Mouse (Mus musculus) splenic B cell, adult 2 months (primary cell): Measurements from ENCODE around the gene Arhgef3.

Source experiments
- DNase-seq: peaks from one replicate; pipeline ENCODE4 v3.0.0-alpha.2; 2011; ENCODE audit warnings: low read depth, low spot score
- H3K27me3 ChIP-seq: 2 replicates; pipeline ENCODE4 v1.6.1; 2012; ENCODE audit warnings: mild to moderate bottlenecking, low read length, moderate library complexity, mixed read lengths; ENCODE audit not compliant: control insufficient read depth, poor library complexity, insufficient read depth, severe bottlenecking
- H3K36me3 ChIP-seq: 2 replicates; pipeline ENCODE4 v1.6.1; 2012; ENCODE audit warnings: mild to moderate bottlenecking, low read length, moderate library complexity, mixed read lengths; ENCODE audit not compliant: control insufficient read depth, poor library complexity, insufficient read depth, severe bottlenecking

Arhgef3 gene

DNA sequence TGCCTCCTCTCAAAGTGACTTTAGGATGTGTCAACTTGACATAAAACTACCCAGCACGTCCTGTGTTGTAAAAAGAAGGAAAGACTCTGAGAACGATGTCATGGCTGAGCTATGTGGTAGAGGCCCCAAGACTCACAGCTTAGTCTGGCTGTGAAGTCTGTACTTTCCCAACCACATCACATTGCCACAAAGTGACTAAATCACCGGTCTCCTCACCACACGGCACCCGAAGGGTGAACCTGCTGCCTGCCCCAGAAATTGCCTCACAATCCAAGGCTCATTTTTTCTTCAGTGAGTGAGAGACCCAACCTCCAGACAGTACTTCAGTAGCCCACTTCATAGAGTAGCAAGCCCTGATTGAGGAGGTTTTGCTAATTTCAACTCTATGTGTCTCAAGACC is 226.8 kb downstream of the Arhgef3 start:
- H3K27me3 ChIP-seq, result no peaks in the 10 kb centered on the region
- DNase-seq, result no peak
- no peaks in the 10 kb centered on the region; the same call in 1 of the 2 replicates for H3K36me3 ChIP-seq

DNA sequence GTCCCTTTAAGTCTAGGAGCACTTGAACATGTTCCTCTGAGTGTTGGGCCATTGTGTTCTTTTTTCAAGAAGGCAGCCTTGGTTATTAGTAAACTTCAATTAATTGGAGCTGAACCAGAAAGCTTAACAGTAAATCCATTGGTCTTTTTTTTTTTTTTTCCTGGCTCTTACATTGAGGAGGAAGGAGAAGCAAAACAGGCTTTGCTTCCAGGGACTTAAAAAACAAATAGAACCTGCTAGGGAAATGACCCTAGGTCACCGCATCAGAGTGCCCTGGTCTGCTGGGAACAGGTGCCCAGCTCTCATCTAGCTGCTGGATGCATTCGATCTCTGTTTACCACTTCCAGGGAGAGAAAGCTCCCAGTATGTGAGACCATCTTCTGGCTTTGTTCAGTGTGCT is 227.8 kb downstream of the Arhgef3 start:
- Histone ChIP-seq H3K36me3 (peaks cover 2% of the 10 kb centered on the region; the same call in 1 of the 2 replicates), H3K27me3 (no peaks in the 10 kb centered on the region)
- no peak for DNase-seq

DNA sequence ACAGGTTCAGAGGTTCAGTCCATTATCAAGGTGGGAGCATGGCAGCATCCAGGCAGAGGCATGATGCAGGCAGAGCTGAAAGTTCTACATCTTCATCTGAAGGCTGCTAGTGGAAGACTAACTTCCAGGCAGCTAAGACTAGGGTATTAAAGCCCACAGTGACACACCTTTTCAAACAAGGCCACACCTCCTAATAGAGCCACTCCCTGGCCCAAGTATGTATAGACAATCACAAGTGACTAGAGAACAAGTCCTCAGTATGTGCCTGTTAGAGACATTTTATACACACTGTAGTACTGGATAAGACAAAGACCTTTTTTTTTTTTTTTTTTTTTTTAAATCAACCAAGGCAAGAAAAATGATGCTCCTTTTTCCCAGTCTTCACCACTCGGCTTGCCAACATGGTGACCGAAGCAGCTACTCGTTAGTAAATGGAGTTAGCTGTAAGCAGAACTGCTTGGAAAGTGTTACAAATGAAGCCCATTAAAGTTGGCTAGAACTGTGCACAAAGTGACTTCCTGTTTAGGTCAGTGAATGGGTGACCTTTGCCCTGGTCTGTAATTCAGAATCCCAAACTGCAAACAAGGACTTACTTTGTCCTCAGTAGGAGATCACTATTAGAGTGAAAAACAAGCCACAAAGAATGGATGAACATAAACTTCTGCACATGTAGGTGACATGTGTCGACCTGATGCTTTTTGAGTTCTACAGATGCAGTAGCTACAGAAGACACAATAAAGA is 229.7 kb downstream of the Arhgef3 start:
- Histone ChIP-seq H3K27me3 (no peaks in the 10 kb centered on the region), H3K36me3 (peaks cover 2% of the 10 kb centered on the region; the same call in 1 of the 2 replicates)
- DNase-seq, result no peak

DNA sequence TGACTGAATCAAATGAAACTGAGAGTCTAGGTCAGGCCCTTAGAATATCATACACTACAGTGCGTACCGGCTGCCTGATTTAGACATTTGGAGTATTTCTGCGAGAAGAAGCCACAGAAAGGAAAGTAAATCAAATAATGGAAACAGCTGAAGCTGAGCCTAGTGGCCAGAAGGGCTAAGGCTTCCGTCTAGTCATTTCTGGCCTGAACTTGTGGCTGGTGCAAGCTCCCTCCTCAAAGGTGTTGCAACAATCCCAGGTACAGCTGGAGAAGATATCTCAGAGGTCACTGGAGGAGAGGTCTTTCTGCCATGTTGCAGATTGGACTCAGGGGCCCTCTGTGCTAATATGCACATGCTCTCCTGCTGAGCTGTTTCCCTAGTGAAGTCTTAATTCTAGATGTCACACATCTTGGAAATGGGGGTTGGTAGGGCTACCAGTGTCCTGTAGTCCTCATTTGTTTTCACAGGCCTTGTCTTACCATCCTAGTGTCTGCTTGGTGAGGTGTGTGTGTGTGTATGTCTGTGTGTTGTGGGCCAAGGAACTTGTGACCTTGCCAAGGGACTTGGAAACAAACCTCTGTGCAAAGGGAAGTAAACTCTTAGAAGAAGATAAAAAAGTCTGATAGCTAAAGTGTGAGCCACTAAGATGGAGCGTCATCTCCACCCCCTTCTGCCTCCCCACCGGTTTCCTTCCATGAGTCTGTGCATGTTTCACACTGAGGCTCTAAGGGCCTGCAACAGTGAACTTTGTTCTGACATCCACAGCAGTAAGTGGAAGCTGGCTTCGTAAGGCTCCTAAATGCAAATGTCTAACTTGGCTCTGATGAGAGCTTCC is 230.6 kb downstream of the Arhgef3 start:
- DNase-seq, result no peak
- H3K27me3 ChIP-seq, result no peaks in the 10 kb centered on the region
- peaks cover 3% of the 10 kb centered on the region; the same call in 1 of the 2 replicates for H3K36me3 ChIP-seq

DNA sequence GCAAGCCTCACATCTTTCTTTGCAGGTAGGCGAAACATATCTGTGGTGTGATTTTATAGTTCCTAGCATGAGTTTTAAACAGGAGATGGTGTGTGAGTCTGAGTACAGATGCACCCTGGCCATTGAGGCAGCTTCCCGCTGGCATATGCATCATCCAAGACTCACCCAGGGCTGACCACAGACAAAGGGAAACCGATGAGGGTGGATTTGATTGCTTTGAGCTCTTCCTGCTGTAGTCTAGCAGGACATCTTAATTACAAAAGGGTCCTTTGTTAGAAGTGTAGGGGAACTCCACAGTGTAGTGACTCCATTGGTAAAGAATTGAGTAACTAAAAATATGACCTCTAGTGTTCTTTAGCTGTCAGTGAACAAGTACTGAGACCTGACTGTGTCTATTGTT is 232.5 kb downstream of the Arhgef3 start:
- Histone ChIP-seq H3K36me3 (peaks cover 3% of the 10 kb centered on the region; the same call in 1 of the 2 replicates), H3K27me3 (no peaks in the 10 kb centered on the region)
- no peak for DNase-seq

DNA sequence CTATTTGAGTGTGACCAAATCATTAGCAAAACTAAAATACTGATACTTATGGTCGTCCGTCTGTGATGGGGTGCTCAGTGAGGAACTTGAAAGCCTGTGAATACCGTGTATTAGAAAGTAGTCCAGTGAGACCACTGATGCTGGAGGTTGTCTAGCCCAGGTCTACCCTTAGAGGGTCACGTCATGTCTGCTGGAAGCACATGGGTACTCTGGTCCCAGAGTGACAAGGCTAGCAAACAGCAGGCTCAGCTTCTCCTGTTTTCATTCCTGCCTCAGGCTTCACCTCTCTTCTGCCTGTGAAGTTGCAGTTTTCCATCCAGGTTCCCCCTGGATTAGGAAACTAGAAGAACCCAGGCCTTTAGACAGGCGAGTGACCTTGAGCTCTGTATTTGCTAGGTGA is 233.0 kb downstream of the Arhgef3 start:
- Histone ChIP-seq H3K27me3 (no peaks in the 10 kb centered on the region), H3K36me3 (peaks cover 3% of the 10 kb centered on the region; the same call in 1 of the 2 replicates)
- DNase-seq, result no peak

DNA sequence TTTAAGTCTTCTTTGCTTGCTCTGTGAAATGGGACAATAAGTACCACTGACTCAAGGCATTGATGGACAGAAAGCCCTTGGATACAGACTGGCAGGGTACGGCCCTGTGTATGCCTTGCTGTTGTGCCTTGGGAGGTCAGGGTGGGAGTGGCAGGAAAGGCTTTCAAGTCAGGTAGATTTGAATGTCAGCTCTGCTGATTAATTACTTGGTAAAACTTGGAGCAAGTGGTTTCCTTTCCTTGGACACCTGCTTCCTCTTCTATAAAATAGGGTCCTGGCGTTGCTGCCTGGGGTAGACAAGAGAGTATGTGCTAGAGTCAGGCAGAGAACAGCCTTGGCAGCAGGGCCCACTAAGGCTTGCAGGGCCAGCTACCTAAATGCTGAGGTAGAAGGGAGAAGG is 233.4 kb downstream of the Arhgef3 start:
- DNase-seq, result no peak
- H3K27me3 ChIP-seq, result no peaks in the 10 kb centered on the region
- H3K36me3 ChIP-seq, result peaks cover 3% of the 10 kb centered on the region; the same call in 1 of the 2 replicates

DNA sequence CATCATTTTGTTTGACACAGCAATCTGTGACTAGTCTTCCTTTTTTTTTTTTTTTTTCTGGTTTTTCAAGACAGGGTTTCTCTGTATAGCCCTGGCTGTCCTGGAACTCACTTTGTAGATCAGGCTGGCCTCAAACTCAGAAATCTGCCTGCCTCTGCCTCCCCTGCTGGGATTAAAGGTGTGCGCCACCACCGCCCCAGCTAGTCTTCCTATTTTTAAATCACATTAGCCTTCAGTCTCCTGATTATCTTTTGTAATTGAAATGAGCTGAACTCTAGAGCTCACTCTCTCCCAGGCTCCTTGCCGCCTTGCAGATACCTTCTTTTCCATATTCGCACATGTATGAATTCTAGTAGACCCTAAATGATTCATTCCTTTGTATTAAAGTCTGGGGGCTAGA is 234.0 kb downstream of the Arhgef3 start:
- Histone ChIP-seq H3K27me3 (no peaks in the 10 kb centered on the region), H3K36me3 (peaks cover 6% of the 10 kb centered on the region; the same call in 1 of the 2 replicates)
- no peak for DNase-seq

DNA sequence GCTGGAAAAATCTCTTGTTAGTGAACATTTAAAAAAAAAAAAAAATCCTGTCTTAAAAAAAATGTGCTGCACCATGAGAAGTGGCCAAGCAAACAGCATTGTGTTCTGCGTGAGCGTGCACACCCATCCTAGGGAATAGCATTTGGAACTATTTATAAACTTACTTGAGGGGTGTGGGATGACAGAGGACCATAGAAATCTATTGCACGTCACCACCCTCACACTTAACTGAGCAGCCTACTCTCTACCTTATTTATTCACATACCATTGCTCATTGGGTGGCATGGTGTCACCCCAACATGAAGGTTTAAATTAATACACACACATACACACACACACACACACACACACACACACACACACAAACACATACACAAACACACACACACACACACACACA is 234.4 kb downstream of the Arhgef3 start:
- DNase-seq, result no peak

DNA sequence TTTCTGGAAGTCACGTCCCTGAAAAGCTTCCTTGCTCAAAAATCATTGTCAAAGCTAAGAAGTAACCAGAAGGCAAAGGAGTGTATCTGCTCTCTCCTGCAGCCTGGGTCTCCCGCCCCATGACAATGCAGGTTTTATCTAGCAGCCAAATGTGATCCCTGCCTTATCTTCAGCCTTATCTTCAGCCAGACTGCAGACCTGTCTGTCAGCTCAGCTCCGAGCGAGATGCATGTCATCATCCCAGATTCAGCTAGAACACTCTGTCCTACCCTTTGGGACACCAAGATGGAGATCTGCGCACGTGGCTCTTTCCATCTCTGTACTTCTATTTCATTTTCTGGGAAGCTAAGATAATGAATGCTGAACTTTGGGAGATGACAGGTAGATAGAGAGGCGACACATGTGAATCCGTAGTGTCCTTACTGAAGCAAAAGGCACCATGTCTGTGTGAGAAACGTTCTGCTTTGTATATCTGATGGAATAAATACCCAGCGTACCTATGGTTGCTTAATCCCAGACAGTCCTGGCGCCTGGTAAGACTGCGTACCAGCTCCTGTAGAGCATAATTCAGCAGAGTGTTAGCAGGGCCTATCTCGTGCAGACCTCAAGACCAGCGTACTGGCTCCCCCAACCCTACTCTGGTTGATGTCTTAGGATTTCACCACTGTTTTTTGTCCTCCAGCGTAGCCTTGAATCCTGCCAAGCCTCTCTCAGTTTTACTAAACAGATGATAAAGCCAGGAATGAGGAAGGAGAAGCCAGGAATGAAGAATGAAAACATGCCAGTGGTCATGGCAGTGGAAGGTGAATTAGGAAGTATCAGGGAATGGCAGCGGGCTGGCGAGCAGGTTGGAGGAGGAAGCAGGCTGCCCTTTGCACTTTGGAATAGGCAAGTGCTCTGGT is 235.4 kb downstream of the Arhgef3 start:
- Histone ChIP-seq H3K36me3 (peaks cover 9% of the 10 kb centered on the region; the same call in 1 of the 2 replicates), H3K27me3 (no peaks in the 10 kb centered on the region)
- DNase-seq, result no peak

More for the DNA sequence above, 234.4 kb downstream of the Arhgef3 start:
- peaks cover 9% of the 10 kb centered on the region; the same call in 1 of the 2 replicates for H3K36me3 ChIP-seq
- no peaks in the 10 kb centered on the region for H3K27me3 ChIP-seq

DNA sequence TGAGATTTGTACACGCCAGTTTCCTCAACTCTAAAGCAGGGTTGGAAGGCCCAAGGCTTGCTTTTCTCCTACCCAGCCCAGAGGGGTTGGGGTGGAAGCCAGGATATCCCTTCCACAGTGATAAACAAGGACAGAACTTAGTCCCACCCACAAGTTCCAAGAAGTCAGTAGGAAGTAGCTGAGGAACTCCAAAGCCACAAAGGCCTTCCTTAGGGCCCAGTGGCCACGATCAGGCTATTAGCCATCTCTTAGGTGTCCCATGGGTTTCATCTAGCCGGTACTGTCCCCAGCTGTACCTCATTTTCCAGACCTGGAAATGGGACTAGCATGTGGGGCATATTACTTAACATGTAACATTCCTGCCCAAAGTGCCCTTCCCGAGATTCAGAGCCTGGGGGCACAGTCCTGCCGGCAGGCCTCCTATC is 236.4 kb downstream of the Arhgef3 start:
- peaks cover 9% of the 10 kb centered on the region; the same call in 1 of the 2 replicates for H3K36me3 ChIP-seq
- DNase-seq, result no peak
- no peaks in the 10 kb centered on the region for H3K27me3 ChIP-seq

DNA sequence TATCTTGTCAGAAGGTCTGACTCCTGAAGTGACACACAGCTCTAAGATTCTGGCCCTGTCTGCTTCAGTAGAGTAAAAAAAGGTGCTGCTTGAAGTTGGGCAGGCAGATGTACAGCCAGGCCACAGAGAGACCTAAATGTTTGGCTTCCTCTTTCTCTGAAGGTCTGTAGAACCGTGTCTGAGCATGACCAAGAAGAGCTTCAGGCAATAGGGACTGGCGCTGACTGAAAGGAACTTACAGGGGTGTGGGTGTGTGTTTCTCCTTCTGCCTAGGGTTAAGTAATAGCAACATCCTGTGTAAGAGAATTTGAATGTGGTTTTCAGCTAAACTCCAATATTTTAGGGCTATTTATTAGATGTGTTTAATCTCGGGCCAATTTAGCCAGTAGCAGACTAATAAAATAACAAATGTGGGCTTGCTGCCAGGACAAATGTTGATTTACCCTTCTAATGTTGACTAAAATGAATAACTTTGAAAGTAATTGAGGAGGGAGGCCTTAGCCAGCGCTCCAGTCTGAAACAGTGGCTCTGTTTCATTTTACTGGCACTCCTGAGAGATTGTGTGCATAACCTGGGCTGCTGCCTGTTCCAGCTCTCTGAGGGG is 236.9 kb downstream of the Arhgef3 start:
- peak; percentile 88 for DNase-seq
- peaks cover 8% of the 10 kb centered on the region; the same call in 1 of the 2 replicates for H3K36me3 ChIP-seq
- H3K27me3 ChIP-seq, result no peaks in the 10 kb centered on the region

DNA sequence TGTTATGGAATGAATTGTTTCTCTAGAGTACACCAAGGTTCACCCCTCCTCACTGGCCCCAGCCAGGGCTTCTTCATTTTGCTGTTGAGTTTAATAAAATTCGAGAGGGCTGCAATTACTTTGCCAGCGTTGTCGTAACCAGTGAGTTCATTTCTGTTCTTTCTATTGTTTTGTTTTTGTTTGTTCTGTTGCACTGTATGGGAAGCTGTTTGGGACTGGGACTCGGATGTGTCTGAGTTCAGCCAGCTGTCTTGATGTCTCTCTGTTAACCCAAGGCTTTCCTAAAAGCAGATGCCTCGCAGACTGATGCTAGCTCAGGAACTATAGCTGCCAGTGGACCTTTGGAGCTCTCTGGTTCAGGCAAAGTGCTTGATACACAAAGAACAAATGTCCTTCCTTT is 237.8 kb downstream of the Arhgef3 start:
- no peak for DNase-seq
- Histone ChIP-seq H3K27me3 (no peaks in the 10 kb centered on the region), H3K36me3 (peaks cover 7% of the 10 kb centered on the region; the same call in 1 of the 2 replicates)

DNA sequence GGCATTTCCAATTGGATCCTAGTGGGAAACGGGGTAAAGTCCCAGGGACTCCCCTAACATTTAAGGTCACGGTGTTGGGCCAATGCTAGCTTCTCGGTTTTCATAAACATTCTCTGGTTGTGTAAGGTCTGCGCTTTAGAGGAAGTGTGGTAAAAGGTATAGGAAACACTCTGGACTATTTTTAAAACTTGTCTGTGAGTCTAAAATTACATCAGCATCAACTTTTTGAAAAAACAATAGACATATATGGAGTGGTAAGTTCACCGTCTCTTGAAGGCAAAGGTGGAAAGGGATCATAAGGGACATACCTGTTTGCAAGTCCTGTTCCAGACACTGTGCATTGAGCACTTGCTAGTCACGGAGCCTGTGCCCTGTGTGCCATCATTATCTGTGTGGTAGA is 240.5 kb downstream of the Arhgef3 start:
- H3K27me3 ChIP-seq, result no peaks in the 10 kb centered on the region
- DNase-seq, result peak; percentile 66
- peaks cover 8% of the 10 kb centered on the region; the same call in 1 of the 2 replicates for H3K36me3 ChIP-seq
